Mouse (Mus musculus) hindbrain, embryonic 11.5 days (tissue): ENCODE measurements around the gene Npc2. TPM values are rescaled to one million over a fixed set of nuclear protein-coding genes. Genes with fewer than 3 reads are reported as not detected.

ENCODE experiments used
- ATAC-seq: fragments of 200-750 bp; cut with Nextera tagmentation; 2 replicates; pipeline ENCODE4 v1.8.0; 2017; ENCODE audit warnings: mild to moderate bottlenecking, moderate TSS enrichment, moderate library complexity; ENCODE audit not compliant: low FRiP score
- DNase-seq: peaks from one replicate; pipeline ENCODE4 v3.0.0-alpha.2; 2015; ENCODE audit warnings: low spot score
- H3K27ac ChIP-seq: fragments of 300-500 bp; sonication (generic); 2 replicates; pipeline ENCODE4 v1.5.1; 2014; ENCODE audit warnings: mild to moderate bottlenecking, low read depth, low read length
- H3K27me3 ChIP-seq: fragments of 300-500 bp; sonication (generic); 2 replicates; pipeline ENCODE4 v1.6.1; 2014; ENCODE audit warnings: mild to moderate bottlenecking, low read length, moderate library complexity, mixed read lengths; ENCODE audit not compliant: control insufficient read depth, insufficient read depth
- H3K36me3 ChIP-seq: fragments of 300-500 bp; sonication (generic); 2 replicates; pipeline ENCODE4 v1.6.1; 2014; ENCODE audit warnings: mild to moderate bottlenecking, low read length, moderate library complexity, mixed read lengths; ENCODE audit not compliant: control insufficient read depth, insufficient read depth
- H3K4me1 ChIP-seq: fragments of 300-500 bp; sonication (generic); replicated peaks from 2 replicates; pipeline ENCODE4 v1.6.1; 2014; ENCODE audit warnings: low read length, mixed read lengths; ENCODE audit not compliant: control insufficient read depth, insufficient read depth
- H3K4me2 ChIP-seq: fragments of 300-500 bp; sonication (generic); replicated peaks from 2 replicates; pipeline ENCODE4 v1.6.1; 2014; ENCODE audit warnings: mild to moderate bottlenecking, low read depth, low read length
- H3K4me3 ChIP-seq: fragments of 300-500 bp; sonication (generic); 2 replicates; pipeline ENCODE4 v1.5.1; 2014; ENCODE audit warnings: low read depth, low read length
- H3K9ac ChIP-seq: fragments of 300-500 bp; sonication (generic); 2 replicates; pipeline ENCODE4 v1.6.1; 2014; ENCODE audit warnings: low read depth, low read length
- H3K9me3 ChIP-seq: fragments of 300-500 bp; sonication (generic); 2 replicates; pipeline ENCODE4 v1.6.1; 2016; ENCODE audit warnings: low read length; ENCODE audit not compliant: control insufficient read depth
- WGBS: fragments of 180-500 bp; shearing (Covaris S2); extraction: QIAGEN DNeasy Blood & Tissue Kit; methylation state at CpG from one replicate; pipeline ENCODE4 v1.1.7; 2014; 5-methylcytosine and 5-hydroxymethylcytosine counted together
- polyA plus RNA-seq: library from polyadenylated mRNA; unstranded; fragments of >200 nt; fragmentation: Nextera tagmentation; extraction: Ambion mirVana; gene quantifications from 2 replicates; pipeline ENCODE4 v1.2.1, GENCODE M21; 2014

Gene Npc2
- 79.4 and 89.2 TPM in 2 replicates for polyA plus RNA-seq

GRCm38 (mm10) chr12:84772726-84773441 is at the start of gene Npc2, which contains the start of gene Isca2:
TSS of gene Npc2 (minus strand) at chr12:84773152.
TSS of gene Isca2 (plus strand) at chr12:84773251.
- H3K27me3 ChIP-seq = no peaks in the 10 kb centered on the region
- H3K9ac ChIP-seq = peak within 1 kb of the TSS; percentile 82
- peak within 1 kb of the TSS; percentile 56 for H3K4me3 ChIP-seq
- H3K27ac ChIP-seq = peak within 1 kb of the TSS; percentile 70
- H3K4me2 ChIP-seq = peak within 1 kb of the TSS; percentile 76
- DNase-seq (peak; percentile 99), ATAC-seq (peak; percentile 99)
- H3K36me3 ChIP-seq = no peaks in the 10 kb centered on the region
- H3K4me1 ChIP-seq = 0 out of 2 replicates have a peak, but pooled peaks cover 3% of the 10 kb centered on the region
- H3K9me3 ChIP-seq = no peaks in the 10 kb centered on the region
- WGBS = under 1% methylated on average over 50 of the region's 50 CpGs

- DNase-seq = no peak
- no peaks in the 10 kb centered on the region for H3K36me3 ChIP-seq
- H3K27ac ChIP-seq = no peak overlapping the region
- 83% methylated on average over 13 of the region's 13 CpGs for WGBS
- no peak overlapping the region for H3K4me3 ChIP-seq
- no peak overlapping the region for H3K4me2 ChIP-seq
- H3K27me3 ChIP-seq = no peaks in the 10 kb centered on the region
- no peaks in the 10 kb centered on the region for H3K4me1 ChIP-seq
- no peak overlapping the region for H3K9ac ChIP-seq
- no peaks in the 10 kb centered on the region for H3K9me3 ChIP-seq
- ATAC-seq = no peak
Measured at GRCm38 (mm10) chr12:84819236-84820168, 46.5 kb upstream of the Npc2 start.

DNA sequence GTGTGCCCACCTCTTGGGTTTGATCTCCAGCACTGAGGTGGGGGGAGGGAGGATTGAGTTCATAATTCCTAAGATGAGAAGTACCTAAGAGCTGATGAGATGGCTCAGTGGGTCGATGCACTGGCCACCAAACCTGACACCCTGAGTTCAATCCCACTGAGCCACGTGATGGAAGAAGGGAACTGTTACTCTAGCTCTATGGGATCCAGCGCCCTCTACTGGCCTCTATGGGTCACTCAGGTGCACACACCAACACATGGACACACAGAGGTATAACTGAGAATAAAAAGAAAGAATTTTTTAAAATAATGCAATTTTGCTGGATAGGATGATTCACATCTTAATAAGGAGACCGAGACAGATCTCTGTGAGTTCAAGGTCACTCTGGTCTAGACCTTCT is 45.5 kb upstream of the Npc2 start:
- H3K4me3 ChIP-seq = no peak overlapping the region
- DNase-seq = no peak
- no peak overlapping the region for H3K27ac ChIP-seq
- WGBS = 64% methylated on average over 4 of the region's 4 CpGs
- no peak overlapping the region for H3K4me2 ChIP-seq
- H3K9me3 ChIP-seq = no peaks in the 10 kb centered on the region
- no peaks in the 10 kb centered on the region for H3K4me1 ChIP-seq
- no peaks in the 10 kb centered on the region for H3K36me3 ChIP-seq
- no peak overlapping the region for H3K9ac ChIP-seq
- ATAC-seq = no peak
- H3K27me3 ChIP-seq = no peaks in the 10 kb centered on the region

GRCm38 (mm10) chr12:84814663-84815325 is 41.8 kb upstream of the Npc2 start:
- Histone ChIP-seq H3K9ac (no peak overlapping the region), H3K9me3 (no peaks in the 10 kb centered on the region), H3K4me2 (no peak overlapping the region), H3K4me1 (no peaks in the 10 kb centered on the region), H3K27me3 (no peaks in the 10 kb centered on the region), H3K4me3 (no peak overlapping the region), H3K36me3 (no peaks in the 10 kb centered on the region), H3K27ac (no peak overlapping the region)
- ATAC-seq = no peak
- no peak for DNase-seq
- 84% methylated on average over 3 of the region's 3 CpGs for WGBS

DNA sequence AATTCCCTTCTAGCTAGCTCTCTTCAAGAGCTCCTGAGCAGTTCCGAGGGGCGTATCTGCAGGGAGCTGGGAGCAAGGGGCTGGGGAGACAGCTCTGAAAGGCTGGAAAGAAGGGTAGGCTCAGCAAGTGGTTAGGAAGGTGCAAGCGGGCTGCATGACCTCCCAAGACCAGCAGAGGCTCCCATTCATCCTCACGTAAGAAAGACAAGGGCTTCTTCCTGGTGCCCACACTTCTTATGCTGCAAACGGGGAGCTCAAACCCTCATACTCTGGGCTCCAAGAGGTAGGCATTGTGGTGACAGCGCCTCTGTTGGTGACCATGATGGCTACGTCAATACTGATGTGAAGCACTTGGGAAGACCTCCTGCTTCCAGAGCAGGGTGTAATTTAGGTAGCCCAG is 40.8 kb upstream of the Npc2 start:
- Histone ChIP-seq H3K27ac (no peak overlapping the region), H3K4me1 (no peaks in the 10 kb centered on the region), H3K9ac (no peak overlapping the region), H3K4me3 (no peak overlapping the region), H3K4me2 (no peak overlapping the region), H3K27me3 (no peaks in the 10 kb centered on the region), H3K9me3 (no peaks in the 10 kb centered on the region), H3K36me3 (no peaks in the 10 kb centered on the region)
- ATAC-seq (no peak), DNase-seq (no peak)
- 51% methylated on average over 7 of the region's 7 CpGs for WGBS

GRCm38 (mm10) chr12:84812004-84812403 is 39.1 kb upstream of the Npc2 start:
- no peaks in the 10 kb centered on the region for H3K9me3 ChIP-seq
- no peak overlapping the region for H3K4me2 ChIP-seq
- H3K36me3 ChIP-seq = no peaks in the 10 kb centered on the region
- H3K27ac ChIP-seq = no peak overlapping the region
- 54% methylated on average over 3 of the region's 3 CpGs for WGBS
- H3K27me3 ChIP-seq = no peaks in the 10 kb centered on the region
- H3K4me3 ChIP-seq = no peak overlapping the region
- no peaks in the 10 kb centered on the region for H3K4me1 ChIP-seq
- no peak for DNase-seq
- H3K9ac ChIP-seq = no peak overlapping the region
- no peak for ATAC-seq

DNA sequence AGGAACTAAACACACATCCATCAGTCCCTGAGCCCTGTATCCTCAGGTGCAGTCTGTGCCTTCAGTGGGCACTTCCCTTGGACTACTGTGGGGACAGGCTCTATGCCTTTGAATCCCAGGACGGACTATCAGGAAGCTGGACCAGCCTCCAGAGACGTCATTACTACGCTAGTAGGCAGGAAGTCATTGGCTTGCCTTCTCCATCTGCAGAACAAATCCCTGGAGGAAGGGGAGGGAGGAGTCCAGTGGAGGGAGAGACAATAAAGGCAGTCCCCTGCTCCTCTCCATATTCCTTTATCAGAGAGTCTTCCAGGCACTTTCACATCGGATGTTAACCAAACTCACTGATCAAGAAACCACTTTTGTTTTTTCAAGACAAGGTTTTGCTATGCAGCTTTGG is 38.6 kb upstream of the Npc2 start:
- no peak overlapping the region for H3K9ac ChIP-seq
- no peak overlapping the region for H3K4me2 ChIP-seq
- no peak for DNase-seq
- H3K27me3 ChIP-seq = no peaks in the 10 kb centered on the region
- no peak overlapping the region for H3K27ac ChIP-seq
- no peaks in the 10 kb centered on the region for H3K9me3 ChIP-seq
- H3K4me3 ChIP-seq = no peak overlapping the region
- no peaks in the 10 kb centered on the region for H3K4me1 ChIP-seq
- H3K36me3 ChIP-seq = no peaks in the 10 kb centered on the region
- WGBS = 72% methylated on average over 4 of the region's 4 CpGs
- no peak for ATAC-seq

GRCm38 (mm10) chr12:84810810-84811209 is 37.9 kb upstream of the Npc2 start:
- H3K4me1 ChIP-seq = no peaks in the 10 kb centered on the region
- no peaks in the 10 kb centered on the region for H3K27me3 ChIP-seq
- ATAC-seq (no peak), DNase-seq (no peak)
- H3K36me3 ChIP-seq = no peaks in the 10 kb centered on the region
- no peaks in the 10 kb centered on the region for H3K9me3 ChIP-seq
- WGBS = 58% methylated on average over 1 of the region's 1 CpGs
- no peak overlapping the region for H3K9ac ChIP-seq
- no peak overlapping the region for H3K4me2 ChIP-seq
- H3K27ac ChIP-seq = no peak overlapping the region
- no peak overlapping the region for H3K4me3 ChIP-seq
